Mouse (Mus musculus) megakaryocyte, embryonic 14.5 days (primary cell): ENCODE data around the gene Dock11.

Experiments used
- FLI1 ChIP-seq: IDR thresholded peaks from 2 replicates; pipeline ENCODE4 v1.6.1; 2012; ENCODE audit warnings: low read length, inconsistent platforms, mixed read lengths
- GATA1 ChIP-seq: IDR thresholded peaks from 3 replicates; pipeline ENCODE4 v1.6.1; 2012; ENCODE audit warnings: mixed read lengths, low read length, inconsistent platforms, borderline replicate concordance

DNA sequence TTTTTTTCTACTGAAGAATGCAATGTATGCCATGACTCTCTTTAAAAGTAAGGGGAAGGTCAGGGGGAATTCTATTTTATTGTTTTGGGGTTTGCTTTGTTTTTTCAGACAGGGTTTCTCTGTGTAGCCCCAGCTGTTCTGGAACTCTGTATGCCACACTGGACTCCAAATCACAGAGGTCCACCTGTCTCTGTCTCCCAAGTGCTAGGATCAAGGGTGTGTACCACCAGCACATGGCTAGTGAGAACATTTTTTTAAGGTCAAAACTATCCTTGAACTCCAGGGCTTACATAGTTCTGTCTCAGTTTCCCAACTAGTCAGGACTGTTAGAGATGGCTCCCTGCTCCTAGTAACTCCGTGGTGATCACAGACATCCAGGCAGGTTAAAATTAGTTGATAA, 43.3 kb downstream of the Dock11 start:
- no peak for TF ChIP-seq GATA1
- no peak for TF ChIP-seq FLI1
